Mouse (Mus musculus) retina, postnatal 7 days (tissue): Measurements from ENCODE around the gene Actr1a.

Source experiments
- DNase-seq: peaks from one replicate; pipeline ENCODE4 v3.0.0-alpha.2; 2012; ENCODE audit warnings: low read depth, low spot score

The Actr1a gene

GRCm38 (mm10) chr19:46327531-46328064 lies 68.0 kb downstream of the Actr1a start:
- no peak for DNase-seq
